Mouse (Mus musculus) thymus, adult 2 months (tissue): ENCODE measurements around the gene Elf4. TPM values are rescaled to one million over a fixed set of nuclear protein-coding genes. Genes with fewer than 3 reads are reported as not detected.

Source experiments
- DNase-seq: peaks from one replicate; pipeline ENCODE4 v3.0.0; 2021
- H3K27ac ChIP-seq: fragments of 200-500 bp; 2 replicates; pipeline ENCODE4 v1.5.1; 2012; ENCODE audit warnings: low read length, control low read depth; ENCODE audit not compliant: control insufficient read depth, insufficient read depth
- H3K27me3 ChIP-seq: fragments of 200-500 bp; 2 replicates; pipeline ENCODE4 v1.6.1; 2012; ENCODE audit warnings: mild to moderate bottlenecking, low read length, moderate library complexity, mixed read lengths; ENCODE audit not compliant: control insufficient read depth, insufficient read depth
- H3K36me3 ChIP-seq: fragments of 200-500 bp; 2 replicates; pipeline ENCODE4 v1.6.1; 2012; ENCODE audit warnings: mild to moderate bottlenecking, low read length, moderate library complexity; ENCODE audit not compliant: control insufficient read depth, insufficient read depth
- H3K4me1 ChIP-seq: fragments of 200-500 bp; replicated peaks from 2 replicates; pipeline ENCODE4 v1.6.1; 2012; ENCODE audit warnings: low read length; ENCODE audit not compliant: control insufficient read depth, insufficient read depth
- H3K4me3 ChIP-seq: fragments of 200-500 bp; 2 replicates; pipeline ENCODE4 v1.5.1; 2012; ENCODE audit warnings: mild to moderate bottlenecking, low read length, control low read depth, moderate library complexity; ENCODE audit not compliant: control insufficient read depth, insufficient read depth
- CTCF ChIP-seq: fragments of 200-500 bp; IDR thresholded peaks from 2 replicates; pipeline ENCODE4 v1.5.1; 2012; ENCODE audit warnings: mild to moderate bottlenecking, control low read depth, low read length, moderate library complexity, borderline replicate concordance; ENCODE audit not compliant: control insufficient read depth, poor library complexity, insufficient read depth; ENCODE audit errors: extremely low read depth
- POLR2A ChIP-seq: fragments of 200-500 bp; IDR thresholded peaks from 2 replicates; pipeline ENCODE4 v1.6.1; 2012; ENCODE audit warnings: mild to moderate bottlenecking, low read length, control low read depth, moderate library complexity; ENCODE audit not compliant: control insufficient read depth, poor library complexity, insufficient read depth; ENCODE audit errors: extremely low read depth
- WGBS: fragments of 180-500 bp; shearing (Covaris S2); methylation state at CpG from one replicate; pipeline ENCODE4 v1.1.7; 2018; 5-methylcytosine and 5-hydroxymethylcytosine counted together
- polyA plus RNA-seq: library from polyadenylated mRNA; depleted of rRNA; stranded (reverse); fragments of >200 nt; gene quantifications from 2 replicates; pipeline ENCODE4 v1.2.3, GENCODE M21; 2012

The Elf4 gene
- polyA plus RNA-seq, 1 experiment, result 90.5 TPM

DNA sequence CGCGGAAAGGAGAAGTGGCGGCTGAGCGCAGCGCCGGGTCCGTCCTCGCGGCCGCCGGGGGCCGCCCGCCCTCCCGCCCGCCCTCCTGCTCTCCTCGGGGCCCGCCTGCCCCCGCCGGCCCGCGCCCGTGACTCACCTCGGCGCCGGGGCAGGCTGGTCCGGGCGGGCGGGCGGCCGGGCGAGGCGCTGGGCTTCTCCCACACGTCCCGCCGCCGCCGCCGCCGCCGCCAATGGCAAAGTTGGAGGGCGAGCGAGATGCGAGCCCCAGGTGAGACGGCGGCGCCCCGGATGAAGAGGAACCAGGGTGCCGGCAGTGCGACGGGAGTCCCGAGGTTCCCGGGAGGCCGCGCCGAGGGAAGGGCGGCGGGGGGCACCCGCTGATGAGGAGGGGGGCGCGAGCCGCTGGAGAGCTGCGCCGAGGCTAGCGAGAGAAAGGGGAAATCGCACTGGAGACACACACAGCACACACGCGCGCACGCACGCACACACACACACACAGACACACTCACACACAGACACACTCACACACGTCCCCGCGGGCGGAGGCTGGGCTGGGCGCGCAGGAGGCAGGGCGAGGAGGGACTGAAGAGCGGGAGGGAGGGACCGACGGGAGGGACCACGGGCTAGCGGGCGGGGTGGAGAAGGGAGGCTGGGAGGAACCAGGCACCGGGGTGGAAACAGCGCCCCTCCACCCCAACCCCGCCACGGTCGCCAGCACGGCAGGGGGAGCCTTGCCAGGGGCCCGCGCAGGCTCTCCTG is 9.0 kb downstream of the Elf4 start:
- TF ChIP-seq CTCF (no peak), POLR2A (peak; percentile 25; the same call in 1 of the 2 replicates)
- Histone ChIP-seq H3K36me3 (no peaks in the 10 kb centered on the region), H3K4me1 (peaks cover 41% of the 10 kb centered on the region), H3K27me3 (no peaks in the 10 kb centered on the region), H3K27ac (peak overlapping the region; percentile 55; the same call in 1 of the 2 replicates), H3K4me3 (peak overlapping the region; percentile 100)
- 0% methylated on average over 62 of the region's 91 CpGs for WGBS
- peak; percentile 77 for DNase-seq

- under 1% methylated on average over 48 of the region's 71 CpGs for WGBS
- H3K27me3 ChIP-seq, result no peaks in the 10 kb centered on the region
- DNase-seq, result peak; percentile 32
- peak overlapping the region; percentile 63; the same call in 1 of the 2 replicates for H3K27ac ChIP-seq
- peak overlapping the region; percentile 100 for H3K4me3 ChIP-seq
- H3K36me3 ChIP-seq, result no peaks in the 10 kb centered on the region
- peaks cover 44% of the 10 kb centered on the region for H3K4me1 ChIP-seq
- TF ChIP-seq CTCF, result no peak
- no peak for TF ChIP-seq POLR2A
These were observed 9.8 kb downstream of the Elf4 start for GRCm38 (mm10) chrX:48452931-48453673.

DNA sequence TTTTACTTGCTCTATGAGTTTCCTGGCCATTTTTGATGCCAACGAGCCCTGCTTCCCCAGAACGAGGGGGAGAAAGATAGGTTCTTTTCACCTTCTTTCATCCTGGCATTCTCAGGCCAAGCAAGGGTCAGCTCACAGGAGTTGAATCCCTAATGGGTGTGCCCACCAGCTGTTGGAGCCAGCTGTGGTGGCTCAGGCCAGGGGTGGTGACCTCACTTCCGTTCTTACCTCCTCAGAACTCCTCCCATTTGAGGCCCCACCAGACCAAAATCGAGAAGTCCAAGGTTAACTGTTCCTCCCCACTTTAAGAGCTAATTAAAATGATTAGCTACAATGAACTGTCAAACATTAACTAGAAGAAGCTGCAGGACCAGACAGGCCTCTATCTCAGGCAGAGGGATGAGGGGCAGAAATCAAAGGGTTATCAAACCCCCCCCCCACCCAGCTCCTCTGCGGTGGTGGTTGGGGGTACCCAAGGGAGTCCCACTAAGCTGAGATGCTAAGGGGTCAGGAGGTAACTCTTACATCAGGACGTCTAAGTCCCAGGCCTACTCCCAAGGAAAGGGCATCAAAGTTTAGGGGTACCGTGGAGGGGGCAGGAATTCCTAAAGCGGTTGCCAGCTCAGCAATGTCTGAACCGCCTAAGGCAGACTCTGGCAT is 10.6 kb downstream of the Elf4 start:
- Histone ChIP-seq H3K4me3 (peak overlapping the region; percentile 100), H3K27me3 (no peaks in the 10 kb centered on the region), H3K4me1 (peaks cover 46% of the 10 kb centered on the region), H3K36me3 (no peaks in the 10 kb centered on the region), H3K27ac (peak overlapping the region; percentile 63)
- no peak for DNase-seq
- TF ChIP-seq CTCF, result no peak
- no peak for TF ChIP-seq POLR2A
- 4% methylated on average over 9 of the region's 9 CpGs for WGBS

DNA sequence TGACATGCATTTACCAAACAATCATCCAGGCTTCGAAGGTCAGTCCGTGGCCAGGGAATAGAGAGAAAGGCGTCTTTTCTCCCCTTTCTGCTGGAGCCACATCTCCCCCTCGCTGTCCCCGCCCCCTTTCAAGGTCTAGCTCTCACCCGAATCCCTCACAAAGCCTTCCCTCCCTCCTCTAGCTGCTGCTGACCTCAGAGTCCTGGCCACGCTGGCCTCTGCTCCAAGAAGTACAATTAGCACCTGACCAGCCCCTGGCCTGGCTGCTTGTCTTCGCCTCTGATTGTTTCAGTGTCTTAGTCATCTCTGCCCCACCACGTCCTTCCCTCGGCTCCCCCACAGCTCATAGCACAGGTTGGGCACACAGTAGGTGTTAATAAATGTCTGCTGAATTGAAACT is 13.3 kb downstream of the Elf4 start:
- DNase-seq, result no peak
- Histone ChIP-seq H3K27ac (no peak overlapping the region), H3K27me3 (no peaks in the 10 kb centered on the region), H3K4me1 (peaks cover 39% of the 10 kb centered on the region), H3K36me3 (no peaks in the 10 kb centered on the region), H3K4me3 (no peak overlapping the region)
- WGBS, result 84% methylated on average over 10 of the region's 10 CpGs
- TF ChIP-seq CTCF (no peak), POLR2A (no peak)

GRCm38 (mm10) chrX:48444677-48445076 is 18.3 kb downstream of the Elf4 start:
- no peaks in the 10 kb centered on the region for H3K27me3 ChIP-seq
- TF ChIP-seq CTCF, result no peak
- no peak for TF ChIP-seq POLR2A
- 32% methylated on average over 4 of the region's 4 CpGs for WGBS
- no peak overlapping the region for H3K4me3 ChIP-seq
- H3K4me1 ChIP-seq, result peaks cover 30% of the 10 kb centered on the region
- no peaks in the 10 kb centered on the region for H3K36me3 ChIP-seq
- no peak for DNase-seq
- H3K27ac ChIP-seq, result no peak overlapping the region

DNA sequence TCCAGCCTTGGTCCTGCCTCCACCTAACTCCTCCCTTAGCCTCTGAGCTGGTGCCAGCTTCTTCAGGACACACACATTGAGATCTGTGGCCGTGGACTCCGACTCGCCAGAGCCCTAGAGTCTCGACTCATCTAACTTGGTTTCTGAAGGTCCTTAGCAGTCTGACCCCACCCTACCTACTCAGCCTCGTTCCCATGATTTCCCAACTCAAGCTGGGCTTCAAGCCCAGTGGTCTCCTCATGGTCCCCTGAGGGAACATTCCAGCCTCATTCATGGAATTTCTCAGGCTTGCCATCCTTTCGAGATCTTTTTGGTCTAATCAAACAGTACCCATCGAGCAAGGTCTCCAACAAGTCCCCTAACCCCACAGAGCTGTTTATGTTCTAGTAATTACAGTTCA is 21.0 kb downstream of the Elf4 start:
- H3K36me3 ChIP-seq, result no peaks in the 10 kb centered on the region
- no peak overlapping the region for H3K4me3 ChIP-seq
- no peak for TF ChIP-seq CTCF
- TF ChIP-seq POLR2A, result no peak
- peaks cover 30% of the 10 kb centered on the region for H3K4me1 ChIP-seq
- no peaks in the 10 kb centered on the region for H3K27me3 ChIP-seq
- no peak for DNase-seq
- 72% methylated on average over 7 of the region's 7 CpGs for WGBS
- no peak overlapping the region for H3K27ac ChIP-seq
